Mouse (Mus musculus): ENCODE measurements at regions not wholly inside any gene's neighbourhood (a gene's known extent, or its start where the extent isn't known, plus 50 kb on each side); places are given as distances from the start of the nearest gene placed in this dataset.

- H3K4me2 ChIP-seq, result no peak overlapping the region
Measured at GRCm38 (mm10) chr5:116963106-116963505, 152.8 kb downstream of the Suds3 start.

GRCm38 (mm10) chr5:116960041-116960440 is 155.9 kb downstream of the Suds3 start:
- no peak overlapping the region for H3K27ac ChIP-seq (replicated peaks)

More at GRCm38 (mm10) chr5:116963106-116963505, 152.8 kb downstream of the Suds3 start:
- Histone ChIP-seq H3K4me1 (replicated peaks) (no peaks in the 10 kb centered on the region), H3K9me3 (no peaks in the 10 kb centered on the region), H3K27ac (replicated peaks) (no peak overlapping the region), H3K27me3 (no peaks in the 10 kb centered on the region), H3K36me3 (no peaks in the 10 kb centered on the region), H3K9ac (no peak overlapping the region), H3K4me3 (no peak overlapping the region)
- ATAC-seq (ENCODE audit: low FRiP score, low read depth), result no peak
- WGBS, result 86% methylated on average over 2 of the region's 2 CpGs

GRCm38 (mm10) chr5:116958141-116958540 is 157.8 kb downstream of the Suds3 start:
- Histone ChIP-seq H3K36me3 (no peaks in the 10 kb centered on the region), H3K27ac (replicated peaks) (no peak overlapping the region), H3K27me3 (no peaks in the 10 kb centered on the region), H3K4me2 (no peak overlapping the region), H3K9ac (no peak overlapping the region), H3K4me1 (replicated peaks) (0 out of 2 replicates have a peak, but pooled peaks cover 3% of the 10 kb centered on the region), H3K9me3 (no peaks in the 10 kb centered on the region), H3K4me3 (no peak overlapping the region)
- WGBS, result 89% methylated on average over 5 of the region's 5 CpGs
- ATAC-seq (ENCODE audit: low FRiP score, low read depth), result no peak

More at GRCm38 (mm10) chr5:116960041-116960440, 155.9 kb downstream of the Suds3 start:
- 77% methylated on average over 8 of the region's 8 CpGs for WGBS
- Histone ChIP-seq H3K4me1 (replicated peaks) (0 out of 2 replicates have a peak, but pooled peaks cover 3% of the 10 kb centered on the region), H3K36me3 (no peaks in the 10 kb centered on the region), H3K4me2 (no peak overlapping the region), H3K27me3 (no peaks in the 10 kb centered on the region), H3K9me3 (no peaks in the 10 kb centered on the region), H3K9ac (no peak overlapping the region), H3K4me3 (no peak overlapping the region)
- ATAC-seq (ENCODE audit: low FRiP score, low read depth), result no peak

GRCm38 (mm10) chr5:116956572-116956971 is 159.3 kb downstream of the Suds3 start:
- Histone ChIP-seq H3K4me3 (no peak overlapping the region), H3K27me3 (no peaks in the 10 kb centered on the region), H3K4me2 (no peak overlapping the region), H3K4me1 (replicated peaks) (0 out of 2 replicates have a peak, but pooled peaks cover 3% of the 10 kb centered on the region), H3K36me3 (no peaks in the 10 kb centered on the region), H3K27ac (replicated peaks) (no peak overlapping the region), H3K9me3 (no peaks in the 10 kb centered on the region), H3K9ac (no peak overlapping the region)
- 37% methylated on average over 13 of the region's 13 CpGs for WGBS
- no peak for ATAC-seq (ENCODE audit: low FRiP score, low read depth)

- Histone ChIP-seq H3K9me3 (no peaks in the 10 kb centered on the region), H3K27ac (replicated peaks) (no peak overlapping the region), H3K4me3 (no peak overlapping the region), H3K27me3 (no peaks in the 10 kb centered on the region), H3K36me3 (no peaks in the 10 kb centered on the region), H3K9ac (no peak overlapping the region), H3K4me1 (replicated peaks) (no peaks in the 10 kb centered on the region), H3K4me2 (no peak overlapping the region)
- 6% methylated on average over 4 of the region's 4 CpGs for WGBS
- ATAC-seq (ENCODE audit: low FRiP score, low read depth), result no peak
Measured at GRCm38 (mm10) chr5:116950280-116950881, 165.5 kb downstream of the Suds3 start.

GRCm38 (mm10) chr5:116934585-116934984 is 181.3 kb downstream of the Suds3 start:
- Histone ChIP-seq H3K27me3 (no peaks in the 10 kb centered on the region), H3K4me2 (no peak overlapping the region), H3K4me1 (replicated peaks) (no peaks in the 10 kb centered on the region), H3K9ac (no peak overlapping the region), H3K9me3 (no peaks in the 10 kb centered on the region), H3K4me3 (no peak overlapping the region), H3K27ac (replicated peaks) (no peak overlapping the region), H3K36me3 (no peaks in the 10 kb centered on the region)
- 78% methylated on average over 5 of the region's 5 CpGs for WGBS
- ATAC-seq (ENCODE audit: low FRiP score, low read depth), result no peak

- Histone ChIP-seq H3K36me3 (no peaks in the 10 kb centered on the region), H3K27ac (replicated peaks) (no peak overlapping the region), H3K4me3 (no peak overlapping the region), H3K4me2 (no peak overlapping the region), H3K9ac (no peak overlapping the region), H3K9me3 (no peaks in the 10 kb centered on the region), H3K27me3 (no peaks in the 10 kb centered on the region), H3K4me1 (replicated peaks) (no peaks in the 10 kb centered on the region)
- WGBS, result 49% methylated on average over 3 of the region's 3 CpGs
- no peak for ATAC-seq (ENCODE audit: low FRiP score, low read depth)
Measured at GRCm38 (mm10) chr5:116934151-116934550, 181.8 kb downstream of the Suds3 start.

GRCm38 (mm10) chr5:116933105-116933504 is 182.8 kb downstream of the Suds3 start:
- no peaks in the 10 kb centered on the region for H3K36me3 ChIP-seq
- no peak overlapping the region for H3K4me3 ChIP-seq
- 93% methylated on average over 5 of the region's 5 CpGs for WGBS
- H3K9me3 ChIP-seq, result no peaks in the 10 kb centered on the region
- no peak overlapping the region for H3K9ac ChIP-seq
- H3K27ac ChIP-seq (replicated peaks), result no peak overlapping the region
- ATAC-seq (ENCODE audit: low FRiP score, low read depth), result no peak
- H3K4me2 ChIP-seq, result no peak overlapping the region
- H3K4me1 ChIP-seq (replicated peaks), result no peaks in the 10 kb centered on the region
- H3K27me3 ChIP-seq, result no peaks in the 10 kb centered on the region

GRCm38 (mm10) chr5:116923761-116924160 is 192.2 kb downstream of the Suds3 start:
- Histone ChIP-seq H3K27me3 (no peaks in the 10 kb centered on the region), H3K4me2 (no peak overlapping the region), H3K36me3 (no peaks in the 10 kb centered on the region), H3K9ac (no peak overlapping the region), H3K27ac (replicated peaks) (no peak overlapping the region), H3K4me3 (no peak overlapping the region), H3K9me3 (no peaks in the 10 kb centered on the region), H3K4me1 (replicated peaks) (peaks cover 20% of the 10 kb centered on the region)
- WGBS, result 64% methylated on average over 4 of the region's 4 CpGs
- no peak for ATAC-seq (ENCODE audit: low FRiP score, low read depth)

GRCm38 (mm10) chr5:116922059-116922671 is 193.7 kb downstream of the Suds3 start:
- Histone ChIP-seq H3K4me1 (replicated peaks) (peaks cover 20% of the 10 kb centered on the region), H3K9me3 (no peaks in the 10 kb centered on the region), H3K27ac (replicated peaks) (peak overlapping the region; percentile 57), H3K4me3 (no peak overlapping the region), H3K4me2 (peak overlapping the region; percentile 35; the same call in 1 of the 2 replicates), H3K27me3 (no peaks in the 10 kb centered on the region), H3K9ac (no peak overlapping the region), H3K36me3 (no peaks in the 10 kb centered on the region)
- 36% methylated on average over 17 of the region's 17 CpGs for WGBS
- ATAC-seq (ENCODE audit: low FRiP score, low read depth), result peak; percentile 68

GRCm38 (mm10) chr5:116914876-116915275 is 201.0 kb downstream of the Suds3 start:
- Histone ChIP-seq H3K9ac (no peak overlapping the region), H3K4me1 (replicated peaks) (no peaks in the 10 kb centered on the region), H3K36me3 (no peaks in the 10 kb centered on the region), H3K9me3 (no peaks in the 10 kb centered on the region), H3K4me2 (no peak overlapping the region), H3K27me3 (no peaks in the 10 kb centered on the region), H3K27ac (replicated peaks) (no peak overlapping the region), H3K4me3 (no peak overlapping the region)
- 44% methylated on average over 12 of the region's 12 CpGs for WGBS
- ATAC-seq (ENCODE audit: low FRiP score, low read depth), result no peak

- H3K36me3 ChIP-seq, result no peaks in the 10 kb centered on the region
- no peak for ATAC-seq (ENCODE audit: low FRiP score, low read depth)
- H3K27ac ChIP-seq (replicated peaks), result no peak overlapping the region
- H3K9me3 ChIP-seq, result no peaks in the 10 kb centered on the region
- H3K4me3 ChIP-seq, result no peak overlapping the region
- no peaks in the 10 kb centered on the region for H3K27me3 ChIP-seq
- WGBS, result 80% methylated on average over 5 of the region's 5 CpGs
- no peaks in the 10 kb centered on the region for H3K4me1 ChIP-seq (replicated peaks)
- H3K4me2 ChIP-seq, result no peak overlapping the region
- no peak overlapping the region for H3K9ac ChIP-seq
Measured at GRCm38 (mm10) chr5:116900846-116901245, 215.1 kb downstream of the Suds3 start.

All from hindbrain, embryonic 15.5 days (tissue).